Comparison of ENCODE assay signal across 10 mouse cellular contexts in the genomic region with DNA sequence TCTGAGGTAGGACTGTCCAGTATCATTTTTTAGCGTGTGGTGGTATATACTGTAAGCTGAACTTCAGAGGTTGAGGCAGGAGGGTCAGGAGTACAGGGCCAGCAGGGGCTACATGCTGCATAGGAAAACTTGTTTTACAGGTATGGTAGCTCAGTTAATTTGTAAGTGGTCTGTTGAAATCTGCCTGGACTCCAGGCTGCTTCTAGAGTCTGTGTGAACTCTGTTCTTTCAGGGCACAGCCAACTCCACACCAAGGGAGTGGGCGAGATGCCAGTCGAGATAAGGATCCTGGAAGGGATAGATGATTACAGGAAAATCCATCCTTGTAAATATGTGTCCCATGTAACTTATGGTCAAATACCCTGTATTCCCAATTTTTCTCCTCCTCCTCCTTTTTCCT. TPM values are rescaled to one million over a fixed set of nuclear protein-coding genes. Genes with fewer than 3 reads are reported as not detected.
A peak's percentile ranks its signal among the peaks of the same experiment; 100 is the strongest.
DNase-seq lines count a peak whose midpoint lies in the region; ATAC-seq and TF ChIP-seq lines count a peak whose summit lies in the region.
"Had no signal": no experiment of that assay in that cellular context is flagged by ENCODE, and none has a peak within 500 bp of the region (broad histone marks: within the 10 kb centered on the region; RNA-seq: fewer than 3 reads in every experiment).

No protein-coding gene starts in this region.

- peak; percentile 33; the same call in 1 of the 2 replicates for TF ChIP-seq EP300 in lung, postnatal 0 days (IDR thresholded peaks at IDR 0.05)

- no peaks in the 10 kb centered on the region for H3K27me3 ChIP-seq in embryonic facial prominence, embryonic 13.5 days
- H3K27me3 ChIP-seq in lung, postnatal 0 days (replicated peaks; ENCODE audit: insufficient read depth, low read length), result no peaks in the 10 kb centered on the region
- H3K27me3 ChIP-seq in forebrain, embryonic 16.5 days (replicated peaks; ENCODE audit: control insufficient read depth, insufficient read depth, low read length), result no peaks in the 10 kb centered on the region

- H3K4me2 ChIP-seq in embryonic facial prominence, embryonic 13.5 days, result peak overlapping the region; percentile 40
- peak overlapping the region; percentile 77; the same call in 1 of the 2 replicates for H3K4me2 ChIP-seq in lung, postnatal 0 days (replicated peaks; ENCODE audit: low read depth, low read length)
- H3K4me2 ChIP-seq in forebrain, embryonic 16.5 days (ENCODE audit: low read length), result no peak overlapping the region
- H3K4me2 ChIP-seq: heart, embryonic 11.5 days had no signal

- TF ChIP-seq CTCF in lung, postnatal 0 days (IDR thresholded peaks at IDR 0.05), result no peak

- no peaks in the 10 kb centered on the region for H3K36me3 ChIP-seq in embryonic facial prominence, embryonic 13.5 days
- H3K36me3 ChIP-seq in lung, postnatal 0 days (ENCODE audit: insufficient read depth, low read length), result no peaks in the 10 kb centered on the region
- no peaks in the 10 kb centered on the region for H3K36me3 ChIP-seq in forebrain, embryonic 16.5 days (ENCODE audit: control insufficient read depth, insufficient read depth)

- WGBS in embryonic facial prominence, embryonic 13.5 days, result 46% methylated on average over 3 of the region's 3 CpGs
- WGBS in lung, postnatal 0 days, result 44% methylated on average over 3 of the region's 3 CpGs
- 95% methylated on average over 3 of the region's 3 CpGs for WGBS in forebrain, embryonic 16.5 days

- H3K9me3 ChIP-seq in embryonic facial prominence, embryonic 13.5 days, result no peaks in the 10 kb centered on the region
- H3K9me3 ChIP-seq in lung, postnatal 0 days (ENCODE audit: low read length), result no peaks in the 10 kb centered on the region
- no peaks in the 10 kb centered on the region for H3K9me3 ChIP-seq in forebrain, embryonic 16.5 days (ENCODE audit: control insufficient read depth, low read length)

- DNase-seq in cerebellum, postnatal 14 days, result peak; percentile 11 to 36
- DNase-seq in cerebellum, adult 9-11 months, result no peak
- DNase-seq in kidney, postnatal 14 days, result peak; percentile 60
- DNase-seq in lung, postnatal 0 days (ENCODE audit: low spot score), result peak; percentile 84
- DNase-seq in right cerebral cortex, adult 18-20 months, result no peak
- no peak for DNase-seq in frontal cortex, postnatal 36 days (ENCODE audit: low spot score in 2 of 2)
- DNase-seq: cerebellum, adult 9-10 months had no signal

- H3K4me3 ChIP-seq in embryonic facial prominence, embryonic 13.5 days, result no peak overlapping the region
- no peak overlapping the region for H3K4me3 ChIP-seq in lung, postnatal 0 days (ENCODE audit: low read depth, low read length)
- H3K4me3 ChIP-seq in forebrain, embryonic 16.5 days (replicated peaks; ENCODE audit: low read length), result no peak overlapping the region

- ATAC-seq in embryonic facial prominence, embryonic 13.5 days (ENCODE audit: insufficient number of reproducible peaks, insufficient read depth, low FRiP score, low TSS enrichment, low read depth), result no peak
- ATAC-seq in lung, postnatal 0 days, result peak; percentile 56
- ATAC-seq in forebrain, embryonic 16.5 days, result no peak

- H3K27ac ChIP-seq in embryonic facial prominence, embryonic 13.5 days, result no peak overlapping the region
- H3K27ac ChIP-seq in lung, postnatal 0 days (ENCODE audit: low read length), result 0 out of 2 replicates have a peak overlapping the region, but pooled peaks have one; percentile 14
- no peak overlapping the region for H3K27ac ChIP-seq in forebrain, embryonic 16.5 days (ENCODE audit: low read length)

- no peak overlapping the region for H3K9ac ChIP-seq in embryonic facial prominence, embryonic 13.5 days
- no peak overlapping the region for H3K9ac ChIP-seq in lung, postnatal 0 days (replicated peaks; ENCODE audit: low read depth)
- H3K9ac ChIP-seq in forebrain, embryonic 16.5 days (replicated peaks; ENCODE audit: low read depth, low read length), result no peak overlapping the region

- peaks cover 34% of the 10 kb centered on the region for H3K4me1 ChIP-seq in embryonic facial prominence, embryonic 13.5 days
- peaks cover 16% of the 10 kb centered on the region; the same call in 1 of the 2 replicates for H3K4me1 ChIP-seq in lung, postnatal 0 days (ENCODE audit: insufficient read depth, low read depth, low read length)
- peaks cover 8% of the 10 kb centered on the region for H3K4me1 ChIP-seq in forebrain, embryonic 16.5 days (replicated peaks; ENCODE audit: control insufficient read depth, insufficient read depth, low read length)

RNA-seq across cellular contexts. Expression of a gene that starts 3.3 kb away (rescaled TPM):
- 87.0 and 115 TPM in 2 replicates for polyA plus RNA-seq in embryonic facial prominence, embryonic 13.5 days (2015; fragmentation: Nextera tagmentation; extraction: Ambion mirVana)
- polyA plus RNA-seq in lung, postnatal 0 days (2015; fragmentation: Nextera tagmentation; extraction: Ambion mirVana), result 1,075 and 1,107 TPM in 2 replicates
- polyA plus RNA-seq in forebrain, embryonic 16.5 days (2015; fragmentation: Nextera tagmentation; extraction: Ambion mirVana), result 29.0 and 29.2 TPM in 2 replicates

Comparison
In these comparisons a context has a peak if more than half of its experiments do, and no peak if none do; other contexts are left out.
1. DNase-seq: peak in cerebellum, postnatal 14 days (2 of 2), kidney, postnatal 14 days (single experiment) and lung, postnatal 0 days (single experiment); none in cerebellum, adult 9-11 months (single experiment), right cerebral cortex, adult 18-20 months (single experiment) and frontal cortex, postnatal 36 days (0 of 2).